Mouse (Mus musculus): ENCODE measurements around the gene Gm10100. TPM values are rescaled to one million over a fixed set of nuclear protein-coding genes. Genes with fewer than 3 reads are reported as not detected.

The Gm10100 gene
- total RNA-seq (2023) = not detected

DNA sequence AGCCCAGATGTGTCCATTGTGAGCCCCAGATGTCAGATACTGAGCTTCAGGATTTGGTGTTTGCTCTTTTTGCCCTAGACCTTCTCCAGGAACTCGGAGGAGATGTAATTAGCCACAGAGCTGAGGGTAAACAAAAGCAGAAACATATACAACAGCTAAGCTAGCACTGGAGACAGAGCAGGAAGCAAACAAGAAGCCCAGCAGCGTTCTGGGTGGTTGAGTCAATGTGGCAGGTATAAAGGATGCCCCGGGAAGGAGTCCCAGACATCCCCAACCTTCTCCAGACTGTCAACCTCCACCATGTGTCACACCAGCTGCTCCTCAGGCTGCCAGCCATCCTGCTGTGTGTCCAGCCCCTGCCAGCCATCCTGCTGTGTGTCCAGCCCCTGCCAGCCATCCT lies at the start of gene Gm10100:
Gene Gm10100, plus strand, starts transcription at position 301 of the 400 bp plus-strand sequence.

DNA sequence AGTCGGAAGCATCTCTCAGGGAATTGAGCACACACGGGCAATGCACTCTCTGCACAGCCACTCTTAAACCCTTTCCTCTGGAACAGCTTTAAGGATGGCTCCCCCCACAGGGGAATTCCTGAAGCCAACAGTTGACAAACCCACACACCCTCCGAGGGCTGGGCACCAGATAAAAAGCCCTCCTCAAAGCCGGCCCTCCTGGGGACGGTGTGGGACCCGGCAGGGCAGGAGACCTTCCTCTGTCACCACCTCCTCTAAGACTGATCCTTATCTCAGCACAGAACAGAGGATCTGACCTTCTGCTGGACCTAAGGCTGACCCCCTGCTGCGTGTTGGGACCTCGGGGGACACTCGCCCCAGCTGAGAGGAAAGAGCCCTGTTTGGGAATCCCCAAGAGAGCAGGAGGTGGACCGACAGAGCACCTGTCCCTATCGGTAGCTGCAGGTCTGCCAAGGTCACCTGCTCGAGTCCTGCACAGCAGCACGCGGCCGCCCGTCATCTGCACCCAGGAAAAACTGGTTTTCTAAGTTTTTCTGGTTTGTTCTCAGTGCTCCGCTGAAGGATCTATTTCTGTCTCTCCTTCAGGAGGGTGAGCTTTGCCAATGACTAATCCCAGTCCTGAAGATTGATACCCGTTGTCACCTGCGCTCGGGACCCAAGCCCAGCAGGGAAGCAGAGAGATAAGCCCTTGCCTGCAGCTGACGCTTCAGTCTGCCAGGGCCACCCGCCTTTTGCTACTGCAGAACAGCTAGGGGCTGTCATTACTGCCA lies 40.2 kb upstream of the Gm10100 start, which contains the start of gene Tspear:
Gene Tspear, plus strand, starts transcription at position 675 of the 770 bp plus-strand sequence.

DNA sequence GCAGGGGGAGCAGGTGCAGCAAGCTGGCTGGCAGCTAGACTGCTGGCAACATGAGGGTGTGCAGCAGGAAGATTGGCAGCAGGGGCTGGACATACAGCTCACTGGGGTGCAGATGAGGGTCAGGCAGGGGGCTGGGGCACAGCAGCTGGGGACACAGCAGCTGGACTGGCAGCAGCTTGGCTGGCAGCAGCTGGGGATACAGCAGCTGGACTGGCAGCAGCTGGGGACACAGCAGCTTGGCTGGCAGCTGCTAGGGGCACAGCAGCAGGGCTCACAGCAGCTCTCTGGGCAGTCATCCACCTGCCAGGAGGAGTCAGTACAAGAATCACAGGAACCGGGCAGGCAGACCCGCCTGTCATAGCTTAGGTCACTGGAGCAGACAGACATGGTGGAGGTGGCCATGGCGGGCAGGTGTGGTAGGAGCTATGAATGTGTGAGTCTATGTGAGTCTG lies 35.9 kb upstream of the Gm10100 start, which contains the start of gene Gm19402:
Gene Gm19402, minus strand, starts transcription at position 402 of the 452 bp plus-strand sequence.

GRCm38 (mm10) chr10:77697133-77697532 lies 29.2 kb upstream of the Gm10100 start, which contains the start of gene Gm9508:
TSS of gene Gm9508 (minus strand) at chr10:77697233.

GRCm38 (mm10) chr10:77706326-77706725 lies 20.0 kb upstream of the Gm10100 start, which contains the start of gene Gm10272:
TSS of gene Gm10272 (plus strand) at chr10:77706626.

GRCm38 (mm10) chr10:77711157-77711556 lies 15.1 kb upstream of the Gm10100 start, which contains the start of gene Gm10024:
TSS of gene Gm10024 (plus strand) at chr10:77711457.

DNA sequence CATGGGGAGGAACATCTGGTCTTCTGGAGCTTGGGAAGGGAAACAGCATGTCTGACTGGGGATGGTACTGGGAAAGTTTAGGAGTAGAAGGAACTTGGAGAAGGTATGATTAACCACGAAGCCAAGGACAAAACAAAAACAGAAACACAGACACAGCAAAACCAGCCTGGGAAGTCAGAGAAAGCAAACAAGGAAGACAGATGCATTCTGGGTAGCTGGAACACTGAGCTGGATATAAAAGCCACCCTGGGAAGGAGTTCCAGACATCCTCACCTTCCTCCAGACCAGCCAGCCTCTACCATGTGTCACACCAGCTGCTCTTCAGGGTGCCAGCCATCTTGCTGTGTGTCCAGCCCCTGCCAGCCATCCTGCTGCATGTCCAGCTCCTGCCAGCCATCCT lies 10.8 kb upstream of the Gm10100 start, which contains the start of gene Gm10142:
Gene Gm10142, plus strand, starts transcription at position 301 of the 400 bp plus-strand sequence.

GRCm38 (mm10) chr10:77720299-77720698 lies 6.0 kb upstream of the Gm10100 start, which contains the start of gene Krtap12-1:
TSS of gene Krtap12-1 (plus strand) at chr10:77720599.

DNA sequence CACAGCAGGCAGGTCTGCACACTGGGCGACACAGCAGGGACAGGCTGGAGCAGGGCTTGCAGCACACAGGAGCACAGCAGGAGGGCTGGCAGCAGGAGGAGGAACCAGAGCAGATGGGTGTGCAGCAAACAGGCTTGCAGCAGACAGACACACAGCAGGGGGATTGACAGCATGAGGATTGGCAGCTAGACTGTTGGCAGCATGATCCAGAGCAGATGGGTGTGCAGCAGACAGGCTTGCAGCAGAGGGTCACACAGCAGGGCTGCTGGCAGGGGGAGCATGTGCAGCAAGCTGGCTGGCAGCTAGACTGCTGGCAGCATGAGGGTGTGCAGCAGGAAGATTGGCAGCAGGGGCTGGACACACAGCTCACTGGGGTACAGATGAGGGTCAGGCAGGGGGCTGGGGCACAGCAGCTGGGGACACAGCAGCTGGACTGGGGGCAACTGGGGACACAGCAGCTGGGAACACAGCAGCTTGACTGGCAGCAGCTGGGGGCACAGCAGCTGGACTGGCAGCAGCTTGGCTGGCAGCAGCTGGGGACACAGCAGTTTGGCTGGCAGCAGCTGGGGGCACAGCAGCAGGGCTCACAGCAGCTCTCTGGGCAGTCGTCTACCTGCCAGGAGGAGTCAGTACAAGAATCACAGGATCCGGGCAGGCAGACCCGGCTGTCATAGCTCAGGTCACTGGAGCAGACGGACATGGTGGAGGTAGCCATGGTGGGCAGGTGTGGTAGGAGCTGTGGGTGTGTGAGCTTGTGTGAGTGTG lies 15.8 kb downstream of the Gm10100 start, which contains the start of gene Gm18596:
Gene Gm18596, minus strand, starts transcription at position 715 of the 765 bp plus-strand sequence.

DNA sequence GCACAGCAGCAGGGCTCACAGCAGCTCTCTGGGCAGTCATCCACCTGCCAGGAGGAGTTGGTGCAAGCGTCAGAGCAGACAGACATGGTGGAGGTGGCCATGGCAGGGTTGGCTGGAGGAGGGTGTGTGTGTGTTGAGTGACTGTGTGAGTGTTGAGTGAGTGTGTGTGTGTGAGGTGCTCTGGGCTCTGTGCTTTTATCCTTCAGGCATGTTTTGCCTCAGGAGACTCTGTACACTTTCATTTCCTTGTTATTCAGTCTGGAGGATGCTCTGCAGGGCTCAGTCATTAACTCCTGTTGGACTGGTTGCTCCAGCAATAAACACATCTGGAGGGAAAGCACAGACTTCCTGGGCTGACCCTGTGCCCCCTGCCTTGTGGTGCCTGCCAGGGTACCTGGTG lies 25.0 kb downstream of the Gm10100 start, which contains the start of gene Gm9736:
Gene Gm9736, minus strand, starts transcription at position 101 of the 400 bp plus-strand sequence.

DNA sequence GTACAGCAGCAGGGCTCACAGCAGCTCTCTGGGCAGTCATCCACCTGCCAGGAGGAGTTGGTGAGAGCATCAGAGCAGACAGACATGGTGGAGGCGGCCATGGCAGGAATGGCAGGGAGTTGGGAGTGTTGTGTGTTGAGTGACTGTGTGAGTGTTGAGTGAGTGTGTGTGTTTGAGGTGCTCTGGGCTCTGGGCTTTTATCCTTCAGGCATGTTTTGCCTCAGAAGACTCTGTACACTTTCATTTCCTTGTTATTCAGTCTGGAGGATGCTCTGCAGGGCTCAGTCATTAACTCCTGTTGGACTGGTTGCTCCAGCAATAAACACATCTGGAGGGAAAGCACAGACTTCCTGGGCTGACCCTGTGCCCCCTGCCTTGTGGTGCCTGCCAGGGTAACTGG lies 33.3 kb downstream of the Gm10100 start, which contains the start of gene Gm3233:
Gene Gm3233, minus strand, starts transcription at position 101 of the 400 bp plus-strand sequence.

DNA sequence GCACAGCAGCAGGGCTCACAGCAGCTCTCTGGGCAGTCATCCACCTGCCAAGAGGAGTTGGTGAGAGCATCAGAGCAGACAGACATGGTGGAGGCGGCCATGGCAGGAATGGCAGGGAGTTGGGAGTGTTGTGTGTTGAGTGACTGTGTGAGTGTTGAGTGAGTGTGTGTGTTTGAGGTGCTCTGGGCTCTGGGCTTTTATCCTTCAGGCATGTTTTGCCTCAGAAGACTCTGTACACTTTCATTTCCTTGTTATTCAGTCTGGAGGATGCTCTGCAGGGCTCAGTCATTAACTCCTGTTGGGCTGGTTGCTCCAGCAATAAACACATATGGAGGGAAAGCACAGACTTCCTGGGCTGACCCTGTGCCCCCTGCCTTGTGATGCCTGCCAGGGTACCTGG lies 44.9 kb downstream of the Gm10100 start, which contains the start of gene Gm3238:
Gene Gm3238, minus strand, starts transcription at position 101 of the 400 bp plus-strand sequence.

Other genes starting within 250 kb of the Gm10100 start
- gene Fam207a, start 210.7 kb upstream of the Gm10100 start, total RNA-seq (2023) = 23.2 TPM
- 254 TPM for gene Itgb2, start 196.2 kb upstream of the Gm10100 start, total RNA-seq (2023)
- gene Pttg1ip, start 144.8 kb upstream of the Gm10100 start, total RNA-seq (2023) = 109 TPM
- gene Sumo3, start 120.4 kb upstream of the Gm10100 start, total RNA-seq (2023) = 61.4 TPM
- gene Gm49325, start 120.3 kb upstream of the Gm10100 start, total RNA-seq (2023) = not detected
- 36.8 TPM for gene Ube2g2, start 104.2 kb upstream of the Gm10100 start, total RNA-seq (2023)
- 0.44 TPM for gene Tspear, start 39.9 kb upstream of the Gm10100 start, total RNA-seq (2023)
- gene Gm19402, start 35.7 kb upstream of the Gm10100 start, total RNA-seq (2023) = not detected
- not detected for gene Gm9508, start 29.3 kb upstream of the Gm10100 start, total RNA-seq (2023)
- gene Gm10272, start 19.9 kb upstream of the Gm10100 start, total RNA-seq (2023) = not detected
- gene Gm10024, start 15.0 kb upstream of the Gm10100 start, total RNA-seq (2023) = not detected
- gene Gm10142, start 10.7 kb upstream of the Gm10100 start, total RNA-seq (2023) = not detected
- gene Krtap12-1, start 5.9 kb upstream of the Gm10100 start, total RNA-seq (2023) = not detected
- not detected for gene Gm18596, start 16.2 kb downstream of the Gm10100 start, total RNA-seq (2023)
- gene Gm9736, start 24.9 kb downstream of the Gm10100 start, total RNA-seq (2023) = not detected
- not detected for gene Gm3233, start 33.2 kb downstream of the Gm10100 start, total RNA-seq (2023)
- not detected for gene Gm3238, start 44.8 kb downstream of the Gm10100 start, total RNA-seq (2023)
- not detected for gene Gm7138, start 50.5 kb downstream of the Gm10100 start, total RNA-seq (2023)
- not detected for gene Gm3250, start 56.1 kb downstream of the Gm10100 start, total RNA-seq (2023)
- not detected for gene Gm7137, start 61.7 kb downstream of the Gm10100 start, total RNA-seq (2023)
- not detected for gene Gm9639, start 68.6 kb downstream of the Gm10100 start, total RNA-seq (2023)
- not detected for gene Gm19668, start 72.6 kb downstream of the Gm10100 start, total RNA-seq (2023)
- gene Gm9507, start 85.4 kb downstream of the Gm10100 start, total RNA-seq (2023) = not detected
- not detected for gene Gm2696, start 88.2 kb downstream of the Gm10100 start, total RNA-seq (2023)
- gene Krtap10-4, start 100.6 kb downstream of the Gm10100 start, total RNA-seq (2023) = not detected
- gene Krtap10-10, start 109.5 kb downstream of the Gm10100 start, total RNA-seq (2023) = not detected
- not detected for gene Gm36176, start 120.3 kb downstream of the Gm10100 start, total RNA-seq (2023)
- gene Gm10318, start 126.4 kb downstream of the Gm10100 start, total RNA-seq (2023) = not detected
- gene Gm3285, start 135.5 kb downstream of the Gm10100 start, total RNA-seq (2023) = not detected
- gene Lrrc3, start 176.1 kb downstream of the Gm10100 start, total RNA-seq (2023) = not detected
- 3.9 TPM for gene Trpm2, start 244.1 kb downstream of the Gm10100 start, total RNA-seq (2023)

Data from CD4-positive naive resting alpha-beta T cell, adult 57 days (primary cell).